Mouse (Mus musculus) c-Kit-positive CD71-positive TER-119-positive erythroid progenitor cells, embryonic 14.5 days (primary cell): ENCODE measurements around the gene Cby1.

Source experiments
- DNase-seq: peaks from one replicate; pipeline ENCODE4 v3.0.0-alpha.2; 2013; ENCODE audit warnings: low spot score

Gene Cby1

GRCm38 (mm10) chr15:79677936-79678335 lies 18.9 kb downstream of the Cby1 start:
- DNase-seq, result no peak

- DNase-seq, result no peak
Observed at GRCm38 (mm10) chr15:79681973-79682372, 23.0 kb downstream of the Cby1 start.

GRCm38 (mm10) chr15:79683146-79683545 lies 24.1 kb downstream of the Cby1 start:
- DNase-seq, result no peak

- DNase-seq, result no peak
Observed at GRCm38 (mm10) chr15:79683707-79684465, 24.9 kb downstream of the Cby1 start.

- DNase-seq, result no peak
Observed at GRCm38 (mm10) chr15:79684616-79685015, 25.6 kb downstream of the Cby1 start.

GRCm38 (mm10) chr15:79685141-79685641 lies 26.2 kb downstream of the Cby1 start:
- DNase-seq, result no peak

GRCm38 (mm10) chr15:79686046-79686869 lies 27.3 kb downstream of the Cby1 start:
- no peak for DNase-seq

- no peak for DNase-seq
Observed at GRCm38 (mm10) chr15:79687175-79687574, 28.2 kb downstream of the Cby1 start.

GRCm38 (mm10) chr15:79687646-79688267 lies 28.8 kb downstream of the Cby1 start, which contains the start of gene Josd1:
Josd1 (minus strand) TSS chr15:79687919.
- peak; percentile 95 for DNase-seq

- DNase-seq, result no peak
Observed at GRCm38 (mm10) chr15:79688268-79688956, 29.4 kb downstream of the Cby1 start.

- no peak for DNase-seq
Observed at GRCm38 (mm10) chr15:79689662-79690425, 30.8 kb downstream of the Cby1 start.

- peak; percentile 100 for DNase-seq
Observed at GRCm38 (mm10) chr15:79690426-79691022, 31.5 kb downstream of the Cby1 start, which contains the start of gene Gtpbp1. Gtpbp1 (plus strand) TSS chr15:79690845.

- DNase-seq, result no peak
Observed at GRCm38 (mm10) chr15:79691023-79691508, 32.1 kb downstream of the Cby1 start.

GRCm38 (mm10) chr15:79692334-79692733 lies 33.3 kb downstream of the Cby1 start:
- no peak for DNase-seq

- DNase-seq, result no peak
Observed at GRCm38 (mm10) chr15:79693740-79694139, 34.7 kb downstream of the Cby1 start.

- DNase-seq, result no peak
Observed at GRCm38 (mm10) chr15:79694512-79694911, 35.5 kb downstream of the Cby1 start.

GRCm38 (mm10) chr15:79695516-79695915 lies 36.5 kb downstream of the Cby1 start:
- no peak for DNase-seq

GRCm38 (mm10) chr15:79696508-79696907 lies 37.5 kb downstream of the Cby1 start:
- DNase-seq, result no peak

- no peak for DNase-seq
Observed at GRCm38 (mm10) chr15:79697011-79697410, 38.0 kb downstream of the Cby1 start.

- DNase-seq, result no peak
Observed at GRCm38 (mm10) chr15:79697558-79698187, 38.7 kb downstream of the Cby1 start.
